8 mouse cellular contexts compared by ENCODE assay signal in genomic region chr4:85205071-85205635, GRCm38 (mm10). TPM values are rescaled to one million over a fixed set of nuclear protein-coding genes. Genes with fewer than 3 reads are reported as not detected.
A peak's percentile ranks its signal among the peaks of the same experiment; 100 is the strongest.
DNase-seq lines count a peak whose midpoint lies in the region; ATAC-seq and TF ChIP-seq lines count a peak whose summit lies in the region.
"Had no signal": no experiment of that assay in that cellular context is flagged by ENCODE, and none has a peak within 500 bp of the region (broad histone marks: within the 10 kb centered on the region; RNA-seq: fewer than 3 reads in every experiment).

Gene Sh3gl2 (plus strand): TSS chr4:85205126.

- peak within 1 kb of the TSS; percentile 71 for H3K4me3 ChIP-seq in limb, embryonic 12.5 days (replicated peaks)
- peak within 1 kb of the TSS; percentile 75 for H3K4me3 ChIP-seq in midbrain, postnatal 0 days (ENCODE audit: low read depth, low read length)

- H3K4me1 ChIP-seq in limb, embryonic 12.5 days (replicated peaks) = peaks cover 9% of the 10 kb centered on the region
- 0 out of 2 replicates have a peak, but pooled peaks cover 4% of the 10 kb centered on the region for H3K4me1 ChIP-seq in midbrain, postnatal 0 days (ENCODE audit: insufficient read depth, low read length)

- peak within 1 kb of the TSS; percentile 98 for H3K4me2 ChIP-seq in limb, embryonic 12.5 days
- peak within 1 kb of the TSS; percentile 72 for H3K4me2 ChIP-seq in midbrain, postnatal 0 days (ENCODE audit: low read depth, low read length, poor library complexity, severe bottlenecking)

- peak within 1 kb of the TSS; percentile 61 for H3K9ac ChIP-seq in limb, embryonic 12.5 days (replicated peaks)
- peak within 1 kb of the TSS; percentile 88 for H3K9ac ChIP-seq in midbrain, postnatal 0 days (replicated peaks; ENCODE audit: low read length, poor library complexity, severe bottlenecking)

- H3K27ac ChIP-seq in limb, embryonic 12.5 days = no peak within 1 kb of the TSS
- H3K27ac ChIP-seq in midbrain, postnatal 0 days (ENCODE audit: low read depth, low read length) = peak within 1 kb of the TSS; percentile 86
- H3K27ac ChIP-seq: macrophage had no signal

- no peaks in the 10 kb centered on the region for H3K36me3 ChIP-seq in limb, embryonic 12.5 days
- H3K36me3 ChIP-seq in midbrain, postnatal 0 days (ENCODE audit: insufficient read depth, low read length) = no peaks in the 10 kb centered on the region

- peak; percentile 62 for TF ChIP-seq CTCF in midbrain, postnatal 0 days (IDR thresholded peaks at IDR 0.05)

- WGBS in limb, embryonic 12.5 days = under 1% methylated on average over 48 of the region's 48 CpGs
- WGBS in midbrain, postnatal 0 days = 0% methylated on average over 40 of the region's 48 CpGs

- ATAC-seq in limb, embryonic 12.5 days (ENCODE audit: insufficient number of reproducible peaks, insufficient read depth, low FRiP score, low TSS enrichment, low read depth) = peak; percentile 69
- ATAC-seq in midbrain, postnatal 0 days (ENCODE audit: low FRiP score) = peak; percentile 92

- no peaks in the 10 kb centered on the region for H3K9me3 ChIP-seq in limb, embryonic 12.5 days
- no peaks in the 10 kb centered on the region for H3K9me3 ChIP-seq in midbrain, postnatal 0 days (ENCODE audit: low read length)

- DNase-seq in adrenal gland, postnatal 25 days = peak; percentile 63
- DNase-seq in cerebellum, postnatal 25 days = peak; percentile 95 to 96
- no peak for DNase-seq in gonadal fat pad, adult 2 months (ENCODE audit: low read depth)
- DNase-seq in kidney, adult 9 months = peak; percentile 82
- peak; percentile 84 for DNase-seq in midbrain, postnatal 0 days (ENCODE audit: low spot score)
- peak; percentile 59 for DNase-seq in urinary bladder, postnatal 25 days (ENCODE audit: low spot score)

- H3K27me3 ChIP-seq in limb, embryonic 12.5 days = peaks cover 63% of the 10 kb centered on the region
- H3K27me3 ChIP-seq in midbrain, postnatal 0 days (ENCODE audit: insufficient read depth, low read length) = no peaks in the 10 kb centered on the region

RNA-seq across cellular contexts. Expression of gene Sh3gl2, which starts in this region (rescaled TPM):
- 21.6 and 32.2 TPM in 2 replicates for total RNA-seq in adrenal gland, postnatal 25 days (2021)
- 18.4 and 24.4 TPM in 2 replicates for polyA plus RNA-seq in gonadal fat pad, adult 2 months (2012; rRNA removed)
- polyA plus RNA-seq in limb, embryonic 12.5 days (2016; fragmentation: Nextera tagmentation; extraction: Ambion mirVana) = 2.6 TPM in 2 replicates
- 47.4 and 50.6 TPM in 2 replicates for total RNA-seq in midbrain, postnatal 0 days (2014; rRNA removed)
- 123 and 132 TPM in 2 replicates for polyA plus RNA-seq in midbrain, postnatal 0 days (2015; fragmentation: Nextera tagmentation; extraction: Ambion mirVana)
- polyA plus RNA-seq: macrophage had no signal
